Mouse (Mus musculus): ENCODE measurements around the gene Sgo1.

Sgo1 gene

GRCm38 (mm10) chr17:53643360-53643759 lies 45.8 kb downstream of the Sgo1 start:
- DNase-seq: no peak

- DNase-seq: no peak
These were observed 57.8 kb downstream of the Sgo1 start for GRCm38 (mm10) chr17:53631344-53631743.

GRCm38 (mm10) chr17:53628131-53628530 lies 61.0 kb downstream of the Sgo1 start:
- DNase-seq: no peak

GRCm38 (mm10) chr17:53627497-53627896 lies 61.6 kb downstream of the Sgo1 start:
- no peak for DNase-seq

GRCm38 (mm10) chr17:53626160-53626559 lies 63.0 kb downstream of the Sgo1 start:
- DNase-seq: no peak

Data from right cerebral cortex, postnatal 25 days (tissue).